Mouse (Mus musculus): ENCODE data around the gene 4933427I04Rik. TPM values are rescaled to one million over a fixed set of nuclear protein-coding genes. Genes with fewer than 3 reads are reported as not detected.
A peak's percentile ranks its signal among the peaks of the same experiment; 100 is the strongest.

4933427I04Rik gene
- total and polyA plus RNA-seq, 3 experiments, result not detected

DNA sequence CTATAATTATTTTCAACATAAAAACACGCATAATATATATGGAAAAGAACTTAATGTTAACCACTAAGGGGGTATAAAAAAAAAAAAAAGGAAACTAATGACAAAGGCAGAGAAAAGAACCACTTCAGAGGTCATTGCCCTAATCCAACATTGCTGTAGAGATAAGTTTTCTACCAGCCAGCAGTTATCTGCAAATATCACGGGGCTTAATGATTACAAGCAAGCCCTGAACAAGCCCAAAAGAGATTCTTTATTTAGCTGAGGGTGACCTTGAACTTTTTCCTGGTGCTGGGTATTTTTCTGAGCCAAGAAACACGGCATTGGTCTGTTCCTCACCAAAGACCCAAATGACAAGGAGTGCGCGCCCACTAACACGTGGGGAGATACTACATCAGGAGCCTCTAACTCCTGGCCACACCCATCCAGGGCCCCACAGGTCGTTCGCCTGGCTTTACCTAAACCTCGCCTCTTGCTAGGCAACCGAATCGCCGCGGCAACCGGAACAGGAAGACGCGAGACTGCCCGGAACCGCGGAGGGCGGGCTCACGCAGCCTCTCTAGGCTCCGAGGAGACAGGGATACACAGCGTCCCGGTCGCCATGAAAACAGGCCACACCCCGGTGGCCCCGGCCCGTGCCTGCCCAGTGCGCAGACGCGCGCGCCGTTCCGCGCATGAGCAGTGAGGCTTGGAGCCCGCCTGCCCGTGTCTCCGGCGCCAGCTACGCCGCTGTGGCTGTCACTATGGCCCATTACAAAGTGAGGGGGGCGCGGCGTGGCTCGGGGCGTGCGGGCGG is 45.0 kb downstream of the 4933427I04Rik start, which contains the start of gene Mycbp (continued):
- TF ChIP-seq MXI1 (IDR thresholded peaks at IDR 0.05; ENCODE audit: low read depth, low read length), result peak; percentile 99
- TF ChIP-seq EP300 (IDR thresholded peaks at IDR 0.05; ENCODE audit: low read length), result no peak
- peak; percentile 66; the same call in 1 of the 2 replicates for TF ChIP-seq KAT2A (IDR thresholded peaks at IDR 0.05; ENCODE audit: insufficient replicate concordance, low read length)
- no peak for TF ChIP-seq USF2 (conservative IDR thresholded peaks at IDR 0.05; ENCODE audit: low read depth, low read length)
- TF ChIP-seq CTCF (conservative IDR thresholded peaks at IDR 0.05 in 1 of 2, IDR thresholded peaks at IDR 0.05 in 1 of 2; ENCODE audit: low read depth in 2 of 2, low read length in 2 of 2), result no peak
- peak; percentile 53; the same call in 1 of the 2 replicates for TF ChIP-seq ZMIZ1 (IDR thresholded peaks at IDR 0.05; ENCODE audit: low read depth, low read length)
- no peak for TF ChIP-seq JUND (conservative IDR thresholded peaks at IDR 0.05; ENCODE audit: low read depth, low read length)
- TF ChIP-seq CHD1 (IDR thresholded peaks at IDR 0.05; ENCODE audit: low read depth, low read length), result no peak
- no peak for TF ChIP-seq UBTF (IDR thresholded peaks at IDR 0.05; ENCODE audit: low read depth, low read length)
- TF ChIP-seq PAX5 (IDR thresholded peaks at IDR 0.05; ENCODE audit: low read length), result no peak
- peak; percentile 89 for TF ChIP-seq MAX (IDR thresholded peaks at IDR 0.05; ENCODE audit: low read length)
- peak; percentile 90 for TF ChIP-seq MYC (IDR thresholded peaks at IDR 0.05; ENCODE audit: low read depth, low read length)

DNA sequence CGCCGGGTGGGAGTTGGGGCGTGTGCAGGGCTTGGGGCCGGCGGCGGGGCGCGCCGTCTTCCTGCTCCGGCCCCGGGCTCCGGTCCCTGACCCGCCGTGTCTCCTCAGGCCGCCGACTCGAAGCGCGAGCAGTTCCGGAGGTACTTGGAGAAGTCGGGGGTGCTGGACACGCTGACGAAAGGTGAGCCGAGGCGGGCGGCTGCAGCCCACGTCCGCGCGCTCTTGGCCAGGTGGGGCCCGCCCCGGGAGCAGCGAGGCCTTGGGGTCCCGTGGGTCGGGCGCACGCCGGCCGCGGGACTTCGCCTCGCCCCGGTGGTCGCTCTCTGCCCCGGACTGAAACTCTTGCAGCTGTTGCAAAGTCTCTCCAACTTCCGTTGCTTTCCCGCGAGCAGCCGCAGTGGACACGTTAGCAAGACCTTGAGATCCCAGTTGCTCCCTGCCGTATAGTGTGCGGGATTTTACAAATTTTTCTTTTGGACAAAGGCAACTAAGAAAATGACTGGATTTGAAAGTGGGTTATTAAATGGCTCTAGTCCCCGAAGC is 45.7 kb downstream of the 4933427I04Rik start:
- H3K4me2 ChIP-seq (ENCODE audit: insufficient read depth, low read depth, poor library complexity, severe bottlenecking), result peak overlapping the region; percentile 97
- TF ChIP-seq NELFE (IDR thresholded peaks at IDR 0.05; ENCODE audit: low read depth, low read length), result no peak
- TF ChIP-seq CHD2 (IDR thresholded peaks at IDR 0.05; ENCODE audit: low read length), result 0 out of 2 replicates have a peak, but pooled peaks have one; percentile 19
- TF ChIP-seq POLR2A (IDR thresholded peaks at IDR 0.05; ENCODE audit: low read depth, low read length), result no peak
- TF ChIP-seq TCF12 (IDR thresholded peaks at IDR 0.05; ENCODE audit: low read depth, low read length), result no peak
- TF ChIP-seq CTCF (conservative IDR thresholded peaks at IDR 0.05 in 1 of 2, IDR thresholded peaks at IDR 0.05 in 1 of 2; ENCODE audit: low read depth in 2 of 2, low read length in 2 of 2), result no peak
- TF ChIP-seq ZMIZ1 (IDR thresholded peaks at IDR 0.05; ENCODE audit: low read depth, low read length), result 0 out of 2 replicates have a peak, but pooled peaks have one; percentile 15
- no peak for TF ChIP-seq ELF1 (IDR thresholded peaks at IDR 0.05; ENCODE audit: low read depth, low read length)
- TF ChIP-seq ZNF384 (IDR thresholded peaks at IDR 0.05; ENCODE audit: low read depth, low read length), result no peak
- no peak for TF ChIP-seq MAZ (IDR thresholded peaks at IDR 0.05; ENCODE audit: low read depth, low read length)
- TF ChIP-seq EP300 (IDR thresholded peaks at IDR 0.05; ENCODE audit: low read length), result no peak
- TF ChIP-seq POLR2AphosphoS2 (IDR thresholded peaks at IDR 0.05; ENCODE audit: low read depth, low read length), result no peak
- no peak for TF ChIP-seq ZC3H11A (IDR thresholded peaks at IDR 0.05; ENCODE audit: low read depth, low read length)
- no peak for TF ChIP-seq E2F4 (IDR thresholded peaks at IDR 0.05; ENCODE audit: insufficient replicate concordance, low read depth, low read length)
- no peak for TF ChIP-seq MAFK (IDR thresholded peaks at IDR 0.05; ENCODE audit: insufficient replicate concordance, low read length)
- no peak for TF ChIP-seq JUN (IDR thresholded peaks at IDR 0.05; ENCODE audit: insufficient read depth, low read depth, low read length)
- 0 out of 2 replicates have a peak, but pooled peaks have one; percentile 16 for TF ChIP-seq NRF1 (IDR thresholded peaks at IDR 0.05; ENCODE audit: low read depth, low read length)
- TF ChIP-seq MAX (IDR thresholded peaks at IDR 0.05; ENCODE audit: low read length), result peak; percentile 52; the same call in 1 of the 2 replicates
- no peak for TF ChIP-seq GABPA (IDR thresholded peaks at IDR 0.05; ENCODE audit: insufficient replicate concordance, low read depth, low read length)
- TF ChIP-seq MYC (IDR thresholded peaks at IDR 0.05; ENCODE audit: low read depth, low read length), result no peak
- TF ChIP-seq IRF4 (IDR thresholded peaks at IDR 0.05; ENCODE audit: low read depth, low read length), result no peak
- TF ChIP-seq MXI1 (IDR thresholded peaks at IDR 0.05; ENCODE audit: low read depth, low read length), result no peak
- no peak for TF ChIP-seq USF1 (IDR thresholded peaks at IDR 0.05; ENCODE audit: low read depth, low read length)
- H3K36me3 ChIP-seq (replicated peaks in 1 of 2; ENCODE audit: control insufficient read depth in 1 of 2, insufficient read depth in 1 of 2, low read length in 1 of 2), result peaks cover 8 to 29% of the 10 kb centered on the region in 2 experiments
- H3K4me3 ChIP-seq (replicated peaks in 1 of 3; ENCODE audit: low read depth in 2 of 3, low read length in 2 of 3, poor library complexity in 1 of 3), result peak overlapping the region; percentile 47 to 87 (median 76)
- H3K79me2 ChIP-seq (replicated peaks; ENCODE audit: control insufficient read depth, extremely low read depth, insufficient read depth, poor library complexity, severe bottlenecking), result peaks cover 15% of the 10 kb centered on the region
- no peaks in the 10 kb centered on the region for H3K27me3 ChIP-seq (replicated peaks)
- H3K4me1 ChIP-seq (ENCODE audit: control insufficient read depth in 1 of 2, insufficient read depth in 2 of 2), result peaks cover 0 to 26% of the 10 kb centered on the region in 2 experiments; a peak in 3 of 4 replicates
- dilution Hi-C loops (cut with MboI; ENCODE audit: extremely low pct_ligation_motif_present, extremely low pct_unique_long_range_greater_than_20kb, low sequenced_read_pairs) (no loop called here), in situ Hi-C loops (cut with MboI; ENCODE audit: low pct_ligation_motif_present, low pct_unique_long_range_greater_than_20kb, low sequenced_read_pairs) (no loop called here)
- H3K27ac ChIP-seq (ENCODE audit: insufficient read depth, low read depth), result no peak overlapping the region; the same call in 1 of the 2 replicates
- no peaks in the 10 kb centered on the region for H3K9me3 ChIP-seq (replicated peaks; ENCODE audit: low read length)
- peak; percentile 27 for DNase-seq (ENCODE audit: extremely low read depth)
- peak overlapping the region; percentile 68 for H3K9ac ChIP-seq (ENCODE audit: insufficient read depth, low read depth)
